Mouse (Mus musculus) T-cell, adult 2 months (primary cell): Measurements from ENCODE around the gene Faap100.
"Not testable (repeated sequence)": the region's sequence is repeated elsewhere in the genome, so short reads cannot be mapped to it uniquely, and the experiment has no call there.

Source experiments
- DNase-seq: peaks from one replicate; pipeline ENCODE4 v3.0.0; 2022; ENCODE audit warnings: low spot score

Faap100 gene

GRCm38 (mm10) chr11:120378611-120379540 is at the start of gene Faap100:
Gene Faap100, minus strand, starts transcription at chr11:120378764.
- peak; percentile 91 for DNase-seq

- no peak for DNase-seq
Observed at GRCm38 (mm10) chr11:120426727-120427126, 48.2 kb upstream of the Faap100 start.

- peak; percentile 46 for DNase-seq
Observed at GRCm38 (mm10) chr11:120423569-120424295, 45.2 kb upstream of the Faap100 start.

GRCm38 (mm10) chr11:120422651-120423568 is 44.3 kb upstream of the Faap100 start:
- DNase-seq, result no peak

- no peak for DNase-seq
Observed at GRCm38 (mm10) chr11:120418592-120418991, 40.0 kb upstream of the Faap100 start.

- DNase-seq, result no peak
Observed at GRCm38 (mm10) chr11:120417852-120418251, 39.3 kb upstream of the Faap100 start.

GRCm38 (mm10) chr11:120413621-120414020 is 35.1 kb upstream of the Faap100 start:
- DNase-seq, result not testable (repeated sequence)

- no peak for DNase-seq
Observed at GRCm38 (mm10) chr11:120406445-120406844, 27.9 kb upstream of the Faap100 start.

- no peak for DNase-seq
Observed at GRCm38 (mm10) chr11:120405867-120406266, 27.3 kb upstream of the Faap100 start.

GRCm38 (mm10) chr11:120404814-120405213 is 26.2 kb upstream of the Faap100 start:
- no peak for DNase-seq

- no peak for DNase-seq
Observed at GRCm38 (mm10) chr11:120399319-120399718, 20.8 kb upstream of the Faap100 start.

- DNase-seq, result no peak
Observed at GRCm38 (mm10) chr11:120397602-120398001, 19.0 kb upstream of the Faap100 start.

- no peak for DNase-seq
Observed at GRCm38 (mm10) chr11:120395661-120396060, 17.1 kb upstream of the Faap100 start.

GRCm38 (mm10) chr11:120388580-120388979 is 10.0 kb upstream of the Faap100 start:
- no peak for DNase-seq

- no peak for DNase-seq
Observed at GRCm38 (mm10) chr11:120387157-120387556, 8.6 kb upstream of the Faap100 start.

- DNase-seq, result no peak
Observed at GRCm38 (mm10) chr11:120386632-120387031, 8.1 kb upstream of the Faap100 start.

GRCm38 (mm10) chr11:120382509-120382908 is 3.9 kb upstream of the Faap100 start:
- no peak for DNase-seq

GRCm38 (mm10) chr11:120381157-120381556 is 2.6 kb upstream of the Faap100 start:
- no peak for DNase-seq

- no peak for DNase-seq
Observed at GRCm38 (mm10) chr11:120380271-120380670, 1.7 kb upstream of the Faap100 start.

- DNase-seq, result no peak
Observed at GRCm38 (mm10) chr11:120378031-120378610, 443 bp downstream of the Faap100 start.

GRCm38 (mm10) chr11:120377337-120377736 is 1.2 kb downstream of the Faap100 start:
- no peak for DNase-seq
